Mouse (Mus musculus) heart, postnatal 0 days (tissue): Measurements from ENCODE around the gene Ap5b1.

Experiments
- CTCF ChIP-seq: IDR thresholded peaks from 2 replicates; pipeline ENCODE4 v1.5.1; 2016; ENCODE audit warnings: antibody characterized with exemption, control low read depth, low read depth
- EP300 ChIP-seq: IDR thresholded peaks from 2 replicates; pipeline ENCODE4 v1.6.1; 2016; ENCODE audit warnings: antibody characterized with exemption, low read depth

DNA sequence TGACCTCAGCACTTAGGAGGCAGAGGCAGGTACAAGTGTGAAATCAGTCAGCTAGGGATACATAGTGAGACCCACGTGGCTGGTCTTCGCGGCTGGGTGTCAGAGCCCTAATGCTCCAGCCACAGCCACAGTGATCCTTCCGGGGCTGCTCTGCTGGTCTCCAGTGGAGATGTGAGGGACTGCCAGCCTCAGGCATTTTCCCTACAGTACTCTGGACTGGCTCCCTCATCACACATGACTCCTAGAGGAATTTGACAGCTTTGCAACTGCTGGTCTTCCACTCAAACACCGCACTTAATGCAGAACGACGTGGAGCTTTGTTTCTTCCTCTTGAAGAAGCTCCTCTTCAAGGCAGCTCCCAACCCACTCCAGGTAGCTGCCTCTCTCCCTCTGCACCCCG lies 38.4 kb downstream of the Ap5b1 start:
- TF ChIP-seq EP300 (no peak), CTCF (no peak; the same call in 1 of the 2 replicates)
